Mouse (Mus musculus) thymus, adult 2 months (tissue): ENCODE data around the gene Taf11. TPM values are rescaled to one million over a fixed set of nuclear protein-coding genes. Genes with fewer than 3 reads are reported as not detected.
A peak's percentile ranks its signal among the peaks of the same experiment; 100 is the strongest.

Source experiments
- DNase-seq: peaks from one replicate; pipeline ENCODE4 v3.0.0; 2021
- H3K27ac ChIP-seq: fragments of 200-500 bp; 2 replicates; pipeline ENCODE4 v1.5.1; 2012; ENCODE audit warnings: low read length, control low read depth; ENCODE audit not compliant: control insufficient read depth, insufficient read depth
- H3K27me3 ChIP-seq: fragments of 200-500 bp; 2 replicates; pipeline ENCODE4 v1.6.1; 2012; ENCODE audit warnings: mild to moderate bottlenecking, low read length, moderate library complexity, mixed read lengths; ENCODE audit not compliant: control insufficient read depth, insufficient read depth
- H3K36me3 ChIP-seq: fragments of 200-500 bp; 2 replicates; pipeline ENCODE4 v1.6.1; 2012; ENCODE audit warnings: mild to moderate bottlenecking, low read length, moderate library complexity; ENCODE audit not compliant: control insufficient read depth, insufficient read depth
- H3K4me1 ChIP-seq: fragments of 200-500 bp; replicated peaks from 2 replicates; pipeline ENCODE4 v1.6.1; 2012; ENCODE audit warnings: low read length; ENCODE audit not compliant: control insufficient read depth, insufficient read depth
- H3K4me3 ChIP-seq: fragments of 200-500 bp; 2 replicates; pipeline ENCODE4 v1.5.1; 2012; ENCODE audit warnings: mild to moderate bottlenecking, low read length, control low read depth, moderate library complexity; ENCODE audit not compliant: control insufficient read depth, insufficient read depth
- CTCF ChIP-seq: fragments of 200-500 bp; IDR thresholded peaks from 2 replicates; pipeline ENCODE4 v1.5.1; 2012; ENCODE audit warnings: mild to moderate bottlenecking, control low read depth, low read length, moderate library complexity, borderline replicate concordance; ENCODE audit not compliant: control insufficient read depth, poor library complexity, insufficient read depth; ENCODE audit errors: extremely low read depth
- POLR2A ChIP-seq: fragments of 200-500 bp; IDR thresholded peaks from 2 replicates; pipeline ENCODE4 v1.6.1; 2012; ENCODE audit warnings: mild to moderate bottlenecking, low read length, control low read depth, moderate library complexity; ENCODE audit not compliant: control insufficient read depth, poor library complexity, insufficient read depth; ENCODE audit errors: extremely low read depth
- WGBS: fragments of 180-500 bp; shearing (Covaris S2); methylation state at CpG from one replicate; pipeline ENCODE4 v1.1.7; 2018; 5-methylcytosine and 5-hydroxymethylcytosine counted together
- polyA plus RNA-seq: library from polyadenylated mRNA; depleted of rRNA; stranded (reverse); fragments of >200 nt; gene quantifications from 2 replicates; pipeline ENCODE4 v1.2.3, GENCODE M21; 2012

The Taf11 gene
- polyA plus RNA-seq, 1 experiment, result 13.6 TPM

DNA sequence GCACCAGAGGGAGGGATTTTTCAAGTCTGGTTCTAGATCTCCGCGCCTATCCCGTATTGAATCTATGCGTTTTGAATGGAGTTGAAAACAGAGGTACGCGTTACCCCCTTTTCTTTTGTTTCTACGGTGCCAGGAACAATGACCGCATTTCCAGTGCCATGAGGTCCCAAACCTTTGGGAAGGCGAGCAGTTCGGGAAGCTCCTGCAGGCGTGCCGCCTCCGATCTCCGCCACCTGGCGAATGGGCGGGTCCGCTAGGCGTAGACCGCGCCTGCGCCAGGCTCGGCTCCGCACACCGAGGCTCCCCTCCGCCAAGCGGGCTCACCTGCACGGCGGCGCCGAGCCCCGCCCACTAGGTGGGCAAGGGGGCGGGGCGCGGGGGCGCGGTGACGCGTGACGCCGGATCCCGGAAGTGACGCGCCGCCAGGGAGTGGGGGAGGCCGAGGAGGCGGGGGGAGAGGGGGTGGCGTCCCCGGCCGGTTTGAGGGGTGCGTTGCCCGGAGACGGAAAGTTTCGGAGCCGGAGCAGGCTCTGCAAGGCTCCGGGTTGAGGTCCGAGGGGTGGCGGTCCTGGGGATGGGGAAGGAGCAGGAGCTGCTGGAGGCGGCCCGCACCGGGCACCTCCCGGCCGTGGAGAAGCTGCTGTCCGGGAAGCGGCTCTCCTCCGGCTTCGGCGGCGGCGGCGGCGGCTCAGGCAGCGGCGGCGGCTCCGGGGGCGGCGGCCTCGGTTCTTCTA is 589 bp downstream of the Taf11 start, which contains the start of gene Anks1:
Gene Anks1 (plus strand): TSS at position 419 of the 734 bp plus-strand sequence.
- H3K36me3 ChIP-seq, result no peaks in the 10 kb centered on the region
- peak within 1 kb of the TSS; percentile 56 for H3K4me3 ChIP-seq
- TF ChIP-seq POLR2A (peak; percentile 71), CTCF (peak; percentile 29; the same call in 1 of the 2 replicates)
- no peaks in the 10 kb centered on the region for H3K27me3 ChIP-seq
- peaks cover 16% of the 10 kb centered on the region for H3K4me1 ChIP-seq
- 1% methylated on average over 77 of the region's 78 CpGs for WGBS
- H3K27ac ChIP-seq, result peak within 1 kb of the TSS; percentile 65
- DNase-seq, result peak; percentile 89

- Histone ChIP-seq H3K4me1 (peaks cover 16% of the 10 kb centered on the region), H3K36me3 (peaks cover 5% of the 10 kb centered on the region), H3K27me3 (no peaks in the 10 kb centered on the region), H3K27ac (peak overlapping the region; percentile 15; the same call in 1 of the 2 replicates), H3K4me3 (peak overlapping the region; percentile 67)
- WGBS, result 0% methylated on average over 12 of the region's 12 CpGs
- no peak for TF ChIP-seq POLR2A
- TF ChIP-seq CTCF, result no peak
- no peak for DNase-seq
These were observed 1.3 kb downstream of the Taf11 start for GRCm38 (mm10) chr17:27908206-27908887.

DNA sequence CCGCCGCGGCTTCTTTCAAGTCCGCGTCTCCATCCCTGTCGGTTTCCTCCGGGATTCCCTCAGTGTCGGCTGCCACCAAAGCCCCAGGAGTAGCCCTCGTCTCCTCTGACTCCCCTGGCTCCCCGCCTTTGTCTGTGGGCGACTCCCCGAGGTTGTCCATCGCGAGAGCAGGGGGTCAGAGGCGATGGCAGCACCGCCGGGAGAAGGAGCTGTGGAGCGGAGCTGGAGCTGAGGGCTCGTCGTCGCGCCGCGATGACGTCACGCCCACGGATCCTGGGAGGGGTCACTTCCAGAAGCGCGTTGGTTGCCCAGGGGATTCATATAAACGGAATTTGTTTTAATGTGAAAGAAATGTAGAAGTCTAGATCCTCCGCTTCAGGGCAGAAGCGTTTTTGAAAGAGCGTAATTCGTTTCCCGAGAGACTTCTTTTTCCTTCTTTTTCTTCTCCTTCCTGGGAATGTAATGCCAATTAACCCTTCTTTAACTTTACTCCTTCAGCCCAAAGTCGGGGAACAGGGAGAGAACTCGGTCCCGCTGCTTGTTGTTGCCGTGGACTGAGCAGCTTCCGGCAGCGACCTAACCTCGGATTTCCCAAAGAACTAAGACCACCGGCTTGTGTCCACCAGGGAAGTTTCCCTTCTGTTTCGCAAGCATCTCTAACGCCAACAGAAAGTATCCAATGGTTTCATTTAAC is 2.0 kb downstream of the Taf11 start:
- TF ChIP-seq POLR2A (0 out of 2 replicates have a peak, but pooled peaks have one; percentile 19), CTCF (no peak)
- Histone ChIP-seq H3K27ac (no peak overlapping the region), H3K4me3 (peak overlapping the region; percentile 67), H3K4me1 (peaks cover 16% of the 10 kb centered on the region), H3K27me3 (no peaks in the 10 kb centered on the region), H3K36me3 (peaks cover 10% of the 10 kb centered on the region)
- peak; percentile 89 for DNase-seq
- WGBS, result under 1% methylated on average over 45 of the region's 45 CpGs

DNA sequence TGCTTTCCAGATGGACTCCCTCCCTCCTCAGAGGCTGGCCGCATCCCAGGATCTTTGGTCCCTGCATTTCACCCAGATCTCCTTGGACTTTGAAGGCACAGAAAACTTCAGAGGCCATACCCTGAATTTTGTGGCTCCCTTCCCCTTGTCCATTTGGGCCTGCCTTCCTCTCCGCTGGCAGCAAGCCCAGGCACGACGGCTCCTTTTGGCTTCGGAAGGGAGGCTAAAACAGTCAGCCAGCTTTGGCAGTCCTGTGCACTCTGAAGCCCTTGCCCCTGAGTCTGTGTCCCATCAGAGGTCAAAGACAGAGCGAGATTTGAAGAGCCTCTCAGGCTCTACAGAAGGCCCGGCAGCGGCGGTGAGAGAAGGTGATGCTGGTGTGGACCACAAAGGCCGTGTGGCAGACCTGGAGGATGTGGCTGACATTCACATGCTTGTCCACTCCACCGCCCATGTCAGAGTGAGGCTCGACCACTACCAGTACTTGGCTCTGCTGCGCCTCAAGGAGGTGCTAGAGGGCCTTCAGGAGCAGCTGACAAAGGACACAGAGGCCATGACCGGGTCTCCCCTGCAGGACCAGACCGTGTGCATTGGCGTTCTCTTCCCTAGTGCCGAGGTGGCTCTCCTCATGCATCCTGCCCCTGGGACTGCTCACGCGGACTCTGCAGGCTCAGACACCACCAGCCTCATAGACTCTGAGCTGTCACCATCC is 23.0 kb downstream of the Taf11 start:
- Histone ChIP-seq H3K27ac (no peak overlapping the region), H3K27me3 (no peaks in the 10 kb centered on the region), H3K4me3 (no peak overlapping the region), H3K4me1 (no peaks in the 10 kb centered on the region), H3K36me3 (no peaks in the 10 kb centered on the region)
- WGBS, result 97% methylated on average over 19 of the region's 19 CpGs
- no peak for TF ChIP-seq CTCF
- no peak for TF ChIP-seq POLR2A
- DNase-seq, result no peak

DNA sequence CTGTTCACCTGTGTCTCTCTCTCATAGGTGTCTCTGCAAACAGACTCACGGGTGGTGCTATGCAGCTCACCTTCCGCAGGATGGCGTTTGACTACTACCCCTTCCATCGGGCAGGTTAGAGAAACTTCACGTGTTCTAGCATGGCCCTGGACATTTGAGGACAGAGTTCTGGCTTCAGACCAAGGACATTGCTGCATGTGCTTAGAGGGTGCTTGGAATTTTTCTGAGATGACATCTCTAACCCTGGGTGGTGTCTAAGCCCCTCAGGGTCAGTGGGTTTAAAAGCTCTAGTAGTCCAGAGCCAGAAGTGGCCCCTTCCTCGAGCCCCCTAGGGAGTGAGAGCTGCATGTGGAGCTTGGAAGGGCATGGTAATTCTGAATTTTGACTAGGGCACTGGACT is 25.6 kb downstream of the Taf11 start:
- Histone ChIP-seq H3K36me3 (no peaks in the 10 kb centered on the region), H3K4me3 (no peak overlapping the region), H3K4me1 (no peaks in the 10 kb centered on the region), H3K27me3 (no peaks in the 10 kb centered on the region), H3K27ac (no peak overlapping the region)
- DNase-seq, result no peak
- WGBS, result 96% methylated on average over 6 of the region's 6 CpGs
- TF ChIP-seq POLR2A (no peak), CTCF (no peak)

DNA sequence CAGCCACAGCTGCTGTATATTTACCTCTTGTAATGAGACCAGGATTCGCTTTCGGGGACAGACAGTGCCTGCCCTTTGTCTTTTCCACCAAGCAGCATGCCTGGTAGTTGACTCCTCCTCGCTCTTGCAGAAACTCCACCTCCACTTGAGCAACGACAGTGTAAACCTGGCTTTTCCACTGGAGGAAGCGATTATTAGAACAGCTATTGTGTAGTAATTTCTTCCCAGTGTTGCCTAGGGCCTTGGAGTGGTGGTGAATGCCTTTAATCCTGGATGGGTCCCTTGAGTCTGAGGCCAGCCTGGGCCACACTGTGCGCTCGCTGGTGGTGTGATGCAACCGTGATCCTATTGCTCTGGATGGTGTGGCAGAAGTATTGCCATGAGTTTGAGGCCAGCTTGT is 26.5 kb downstream of the Taf11 start:
- no peak for TF ChIP-seq CTCF
- H3K27ac ChIP-seq, result no peak overlapping the region
- WGBS, result 95% methylated on average over 8 of the region's 8 CpGs
- H3K4me3 ChIP-seq, result no peak overlapping the region
- H3K36me3 ChIP-seq, result no peaks in the 10 kb centered on the region
- DNase-seq, result no peak
- no peaks in the 10 kb centered on the region for H3K4me1 ChIP-seq
- H3K27me3 ChIP-seq, result no peaks in the 10 kb centered on the region
